Mouse (Mus musculus) lung, postnatal 0 days (tissue): ENCODE measurements around the gene Hap1. TPM values are rescaled to one million over a fixed set of nuclear protein-coding genes. Genes with fewer than 3 reads are reported as not detected.
A peak's percentile ranks its signal among the peaks of the same experiment; 100 is the strongest.
"Not testable (repeated sequence)": the region's sequence is repeated elsewhere in the genome, so short reads cannot be mapped to it uniquely, and the experiment has no call there.

Source experiments
- ATAC-seq: fragments of 200-750 bp; cut with Nextera tagmentation; 2 replicates; pipeline ENCODE4 v1.8.0; 2017; ENCODE audit warnings: moderate library complexity
- DNase-seq: peaks from one replicate; pipeline ENCODE4 v3.0.0-alpha.2; 2016; ENCODE audit warnings: low spot score
- H3K27ac ChIP-seq: fragments of 300-500 bp; sonication (generic); 2 replicates; pipeline ENCODE4 v1.5.1; 2014; ENCODE audit warnings: antibody characterized with exemption, mild to moderate bottlenecking, low read length, mixed read lengths
- H3K27me3 ChIP-seq: fragments of 300-500 bp; sonication (generic); replicated peaks from 2 replicates; pipeline ENCODE4 v1.6.1; 2014; ENCODE audit warnings: low read length, mixed read lengths; ENCODE audit not compliant: insufficient read depth
- H3K36me3 ChIP-seq: fragments of 300-500 bp; sonication (generic); 2 replicates; pipeline ENCODE4 v1.6.1; 2014; ENCODE audit warnings: low read length, mixed read lengths; ENCODE audit not compliant: insufficient read depth
- H3K4me1 ChIP-seq: fragments of 300-500 bp; sonication (generic); 2 replicates; pipeline ENCODE4 v1.6.1; 2014; ENCODE audit warnings: antibody characterized with exemption, low read depth, low read length, mixed read lengths; ENCODE audit not compliant: insufficient read depth
- H3K4me2 ChIP-seq: fragments of 300-500 bp; sonication (generic); replicated peaks from 2 replicates; pipeline ENCODE4 v1.6.1; 2014; ENCODE audit warnings: low read depth, mild to moderate bottlenecking, low read length, moderate library complexity, mixed read lengths
- H3K4me3 ChIP-seq: fragments of 300-500 bp; sonication (generic); 2 replicates; pipeline ENCODE4 v1.5.1; 2014; ENCODE audit warnings: low read depth, low read length
- H3K9ac ChIP-seq: fragments of 300-500 bp; sonication (generic); replicated peaks from 2 replicates; pipeline ENCODE4 v1.6.1; 2014; ENCODE audit warnings: low read depth, mild to moderate bottlenecking
- H3K9me3 ChIP-seq: fragments of 300-500 bp; sonication (generic); 2 replicates; pipeline ENCODE4 v1.6.1; 2016; ENCODE audit warnings: low read length, mixed read lengths
- CTCF ChIP-seq: IDR thresholded peaks from 2 replicates; pipeline ENCODE4 v1.5.1; 2016; ENCODE audit warnings: antibody characterized with exemption, mild to moderate bottlenecking
- EP300 ChIP-seq: IDR thresholded peaks from 2 replicates; pipeline ENCODE4 v1.6.1; 2016; ENCODE audit warnings: antibody characterized with exemption, mild to moderate bottlenecking, control low read depth
- WGBS: fragments of 180-500 bp; shearing (Covaris S2); extraction: QIAGEN DNeasy Blood & Tissue Kit; methylation state at CpG from one replicate; pipeline ENCODE4 v1.1.7; 2014; 5-methylcytosine and 5-hydroxymethylcytosine counted together
- polyA plus RNA-seq: library from polyadenylated mRNA; unstranded; fragments of >200 nt; fragmentation: Nextera tagmentation; extraction: Ambion mirVana; gene quantifications from 2 replicates; pipeline ENCODE4 v1.2.1, GENCODE M21; 2015

The Hap1 gene
- polyA plus RNA-seq, 1 experiment from 2014 or later, result 6.4 TPM

- WGBS, result 51% methylated on average over 11 of the region's 11 CpGs
Measured at GRCm38 (mm10) chr11:100327316-100327715, 28.6 kb downstream of the Hap1 start.

GRCm38 (mm10) chr11:100325062-100325629 lies 30.8 kb downstream of the Hap1 start:
- H3K36me3 ChIP-seq, result peaks cover 13% of the 10 kb centered on the region; the same call in 1 of the 2 replicates
- WGBS, result 57% methylated on average over 11 of the region's 11 CpGs

More at GRCm38 (mm10) chr11:100327316-100327715, 28.6 kb downstream of the Hap1 start:
- H3K9ac ChIP-seq, result no peak overlapping the region
- H3K27ac ChIP-seq, result no peak overlapping the region
- no peak for TF ChIP-seq CTCF
- TF ChIP-seq EP300, result no peak
- no peaks in the 10 kb centered on the region for H3K27me3 ChIP-seq
- ATAC-seq, result no peak
- H3K4me1 ChIP-seq, result no peaks in the 10 kb centered on the region
- peaks cover 5% of the 10 kb centered on the region; the same call in 1 of the 2 replicates for H3K36me3 ChIP-seq
- no peak overlapping the region for H3K4me2 ChIP-seq
- DNase-seq, result no peak
- no peak overlapping the region for H3K4me3 ChIP-seq
- no peaks in the 10 kb centered on the region for H3K9me3 ChIP-seq

GRCm38 (mm10) chr11:100323578-100323977 lies 32.4 kb downstream of the Hap1 start:
- ATAC-seq, result no peak
- peak; percentile 81 for TF ChIP-seq CTCF
- no peak for TF ChIP-seq EP300
- Histone ChIP-seq H3K9me3 (no peaks in the 10 kb centered on the region), H3K27me3 (no peaks in the 10 kb centered on the region), H3K4me3 (no peak overlapping the region), H3K9ac (no peak overlapping the region), H3K27ac (no peak overlapping the region), H3K4me2 (no peak overlapping the region), H3K36me3 (peaks cover 13% of the 10 kb centered on the region; the same call in 1 of the 2 replicates), H3K4me1 (no peaks in the 10 kb centered on the region; the same call in 1 of the 2 replicates)
- peak; percentile 76 for DNase-seq
- WGBS, result 26% methylated on average over 3 of the region's 3 CpGs

More at GRCm38 (mm10) chr11:100325062-100325629, 30.8 kb downstream of the Hap1 start:
- no peaks in the 10 kb centered on the region for H3K9me3 ChIP-seq
- H3K4me3 ChIP-seq, result no peak overlapping the region
- no peak for ATAC-seq
- H3K4me1 ChIP-seq, result no peaks in the 10 kb centered on the region
- H3K9ac ChIP-seq, result no peak overlapping the region
- H3K27ac ChIP-seq, result no peak overlapping the region
- no peak for DNase-seq
- no peak overlapping the region for H3K4me2 ChIP-seq
- TF ChIP-seq CTCF, result no peak
- no peak for TF ChIP-seq EP300
- H3K27me3 ChIP-seq, result no peaks in the 10 kb centered on the region

GRCm38 (mm10) chr11:100322591-100323258 lies 33.2 kb downstream of the Hap1 start:
- Histone ChIP-seq H3K4me1 (no peaks in the 10 kb centered on the region; the same call in 1 of the 2 replicates), H3K27ac (peak overlapping the region; percentile 14; the same call in 1 of the 2 replicates), H3K9ac (no peak overlapping the region), H3K4me2 (no peak overlapping the region), H3K9me3 (no peaks in the 10 kb centered on the region), H3K4me3 (no peak overlapping the region), H3K27me3 (no peaks in the 10 kb centered on the region), H3K36me3 (peaks cover 13% of the 10 kb centered on the region; the same call in 1 of the 2 replicates)
- 53% methylated on average over 3 of the region's 3 CpGs for WGBS
- no peak for TF ChIP-seq CTCF
- TF ChIP-seq EP300, result no peak
- ATAC-seq, result no peak
- no peak for DNase-seq

- not testable (repeated sequence) for H3K27me3 ChIP-seq, H3K9ac ChIP-seq, H3K4me2 ChIP-seq, H3K9me3 ChIP-seq, DNase-seq, H3K4me1 ChIP-seq, ATAC-seq, H3K27ac ChIP-seq, H3K4me3 ChIP-seq
- H3K36me3 ChIP-seq, result peaks cover 13% of the 10 kb centered on the region; the same call in 1 of the 2 replicates
- 57% methylated on average over 7 of the region's 7 CpGs for WGBS
Measured at GRCm38 (mm10) chr11:100321479-100322305, 34.2 kb downstream of the Hap1 start.

- H3K9me3 ChIP-seq, H3K4me1 ChIP-seq, H3K27me3 ChIP-seq, ATAC-seq, DNase-seq: not testable (repeated sequence)
- Histone ChIP-seq H3K4me2 (peak overlapping the region; percentile 71), H3K27ac (peak overlapping the region; percentile 99), H3K36me3 (peaks cover 13% of the 10 kb centered on the region; the same call in 1 of the 2 replicates), H3K4me3 (peak overlapping the region; percentile 85), H3K9ac (peak overlapping the region; percentile 99)
- 11% methylated on average over 11 of the region's 11 CpGs for WGBS
Measured at GRCm38 (mm10) chr11:100320701-100321410, 35.1 kb downstream of the Hap1 start.
